Mouse (Mus musculus) 3134 (cell line): ENCODE measurements at regions not wholly inside any gene's neighbourhood (a gene's known extent, or its start where the extent isn't known, plus 50 kb on each side); places are given as distances from the start of the nearest gene placed in this dataset.
A peak's percentile ranks its signal among the peaks of the same experiment; 100 is the strongest.
"Not testable (repeated sequence)": the region's sequence is repeated elsewhere in the genome, so short reads cannot be mapped to it uniquely, and the experiment has no call there.

Source experiments
- DNase-seq: peaks from one replicate; pipeline ENCODE4 v3.0.0-alpha.2; 2011; ENCODE audit warnings: low spot score; ENCODE audit not compliant: insufficient read length; ENCODE audit errors: extremely low read depth

- DNase-seq: not testable (repeated sequence)
Measured at GRCm38 (mm10) chrX:154717526-154717925, 138.4 kb upstream of the Samt2 start.

- DNase-seq: peak; percentile 1
Measured at GRCm38 (mm10) chrX:154713641-154714255, 134.6 kb upstream of the Samt2 start.

GRCm38 (mm10) chrX:154712576-154712975, 133.4 kb upstream of the Samt2 start:
- DNase-seq: not testable (repeated sequence)

- not testable (repeated sequence) for DNase-seq
Measured at GRCm38 (mm10) chrX:154670529-154670928, 91.4 kb upstream of the Samt2 start.
